Mouse (Mus musculus) heart, embryonic 11.5 days (tissue): Measurements from ENCODE around the gene Snf8. TPM values are rescaled to one million over a fixed set of nuclear protein-coding genes. Genes with fewer than 3 reads are reported as not detected.

Source experiments
- ATAC-seq: fragments of 200-750 bp; cut with Nextera tagmentation; replicated peaks from 2 replicates; pipeline ENCODE4 v1.8.0; 2017; ENCODE audit warnings: moderate library complexity; ENCODE audit not compliant: insufficient number of reproducible peaks, low FRiP score, low TSS enrichment
- H3K27ac ChIP-seq: fragments of 300-500 bp; sonication (generic); 2 replicates; pipeline ENCODE4 v1.5.1; 2014; ENCODE audit warnings: mild to moderate bottlenecking, low read depth, low read length
- H3K27me3 ChIP-seq: fragments of 300-500 bp; sonication (generic); 2 replicates; pipeline ENCODE4 v1.6.1; 2014; ENCODE audit warnings: mild to moderate bottlenecking, low read length, mixed read lengths; ENCODE audit not compliant: control insufficient read depth, insufficient read depth
- H3K36me3 ChIP-seq: fragments of 300-500 bp; sonication (generic); 2 replicates; pipeline ENCODE4 v1.6.1; 2014; ENCODE audit warnings: mild to moderate bottlenecking, low read length, moderate library complexity, mixed read lengths; ENCODE audit not compliant: control insufficient read depth, insufficient read depth
- H3K4me1 ChIP-seq: fragments of 300-500 bp; sonication (generic); 2 replicates; pipeline ENCODE4 v1.6.1; 2014; ENCODE audit warnings: low read length; ENCODE audit not compliant: control insufficient read depth, insufficient read depth
- H3K4me2 ChIP-seq: fragments of 300-500 bp; sonication (generic); 2 replicates; pipeline ENCODE4 v1.6.1; 2014; ENCODE audit warnings: mild to moderate bottlenecking, moderate library complexity
- H3K4me3 ChIP-seq: fragments of 300-500 bp; sonication (generic); 2 replicates; pipeline ENCODE4 v1.5.1; 2014; ENCODE audit warnings: low read depth, low read length
- H3K9ac ChIP-seq: fragments of 300-500 bp; sonication (generic); 2 replicates; pipeline ENCODE4 v1.6.1; 2014; ENCODE audit warnings: mild to moderate bottlenecking, low read depth, low read length, moderate library complexity
- H3K9me3 ChIP-seq: fragments of 300-500 bp; sonication (generic); replicated peaks from 2 replicates; pipeline ENCODE4 v1.6.1; 2016; ENCODE audit warnings: low read length; ENCODE audit not compliant: control insufficient read depth
- WGBS: fragments of 180-500 bp; shearing (Covaris S2); extraction: QIAGEN DNeasy Blood & Tissue Kit; methylation state at CpG from one replicate; pipeline ENCODE4 v1.1.7; 2014; ENCODE audit not compliant: insufficient replicate concordance; 5-methylcytosine and 5-hydroxymethylcytosine counted together
- polyA plus RNA-seq: library from polyadenylated mRNA; unstranded; fragments of >200 nt; fragmentation: Nextera tagmentation; extraction: Ambion mirVana; gene quantifications from 2 replicates; pipeline ENCODE4 v1.2.1, GENCODE M21; 2014

Snf8 gene
- polyA plus RNA-seq, 1 experiment from 2014 or later = 31.3 TPM

- no peaks in the 10 kb centered on the region for H3K9me3 ChIP-seq
- no peaks in the 10 kb centered on the region for H3K36me3 ChIP-seq
- no peaks in the 10 kb centered on the region for H3K27me3 ChIP-seq
- H3K9ac ChIP-seq = peak overlapping the region; percentile 98
- H3K4me2 ChIP-seq = peak overlapping the region; percentile 89
- peak overlapping the region; percentile 95 for H3K27ac ChIP-seq
- ATAC-seq = no peak
- under 1% methylated on average over 32 of the region's 32 CpGs for WGBS
- peak overlapping the region; percentile 85 for H3K4me3 ChIP-seq
- peaks cover 17% of the 10 kb centered on the region for H3K4me1 ChIP-seq
These were observed 30.5 kb upstream of the Snf8 start for GRCm38 (mm10) chr11:96003969-96004792.

DNA sequence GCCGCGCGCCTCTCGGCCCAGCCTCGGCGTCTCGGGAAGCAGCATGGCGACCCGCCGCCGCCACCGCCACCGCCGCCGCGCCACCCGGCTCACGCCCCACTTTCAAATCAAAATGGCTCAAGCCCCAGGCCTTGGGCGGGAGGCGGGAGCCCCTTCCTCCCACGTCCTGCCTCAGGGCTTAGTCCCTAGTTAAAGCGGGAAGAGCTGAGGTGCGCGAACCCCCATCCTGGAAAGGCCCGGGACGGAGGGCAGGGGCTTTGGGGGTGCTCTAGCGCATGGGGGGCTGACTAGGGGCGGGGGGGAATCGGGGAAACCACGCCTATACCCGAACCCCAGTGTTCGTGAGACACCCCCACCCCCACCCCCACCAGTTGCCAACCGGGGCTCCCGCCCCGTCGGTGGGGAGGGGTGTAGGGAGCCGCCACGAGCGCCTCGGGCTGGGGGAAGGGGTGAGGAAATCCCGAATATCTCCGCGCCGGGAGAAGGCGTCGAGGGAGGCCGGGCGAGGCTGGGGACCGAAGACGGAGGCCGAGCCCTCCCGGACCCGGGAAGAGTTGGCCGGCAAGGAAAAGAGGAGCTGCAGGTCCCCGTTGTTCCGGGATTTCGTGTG, 29.8 kb upstream of the Snf8 start:
- Histone ChIP-seq H3K9me3 (no peaks in the 10 kb centered on the region), H3K9ac (peak overlapping the region; percentile 98), H3K27me3 (no peaks in the 10 kb centered on the region), H3K4me2 (peak overlapping the region; percentile 89), H3K27ac (peak overlapping the region; percentile 95), H3K36me3 (no peaks in the 10 kb centered on the region), H3K4me1 (peaks cover 17% of the 10 kb centered on the region), H3K4me3 (peak overlapping the region; percentile 85)
- under 1% methylated on average over 56 of the region's 57 CpGs for WGBS
- peak; percentile 43 for ATAC-seq

GRCm38 (mm10) chr11:96005403-96006271, 29.0 kb upstream of the Snf8 start, which contains the start of gene Igf2bp1:
TSS of gene Igf2bp1 (minus strand) at chr11:96005940.
- Histone ChIP-seq H3K4me3 (peak within 1 kb of the TSS; percentile 85), H3K9ac (peak within 1 kb of the TSS; percentile 98), H3K27me3 (no peaks in the 10 kb centered on the region), H3K9me3 (no peaks in the 10 kb centered on the region), H3K4me1 (peaks cover 17% of the 10 kb centered on the region), H3K4me2 (peak within 1 kb of the TSS; percentile 89), H3K27ac (peak within 1 kb of the TSS; percentile 95), H3K36me3 (no peaks in the 10 kb centered on the region)
- ATAC-seq = peak; percentile 56; the same call in 1 of the 2 replicates
- WGBS = under 1% methylated on average over 67 of the region's 74 CpGs

GRCm38 (mm10) chr11:96006367-96006851, 28.3 kb upstream of the Snf8 start:
- peak overlapping the region; percentile 95 for H3K27ac ChIP-seq
- H3K9me3 ChIP-seq = no peaks in the 10 kb centered on the region
- H3K4me3 ChIP-seq = peak overlapping the region; percentile 85
- peak overlapping the region; percentile 89 for H3K4me2 ChIP-seq
- H3K4me1 ChIP-seq = peaks cover 13% of the 10 kb centered on the region
- H3K36me3 ChIP-seq = no peaks in the 10 kb centered on the region
- H3K27me3 ChIP-seq = no peaks in the 10 kb centered on the region
- 0% methylated on average over 33 of the region's 33 CpGs for WGBS
- H3K9ac ChIP-seq = peak overlapping the region; percentile 98
- ATAC-seq = peak; percentile 27

- Histone ChIP-seq H3K27me3 (no peaks in the 10 kb centered on the region), H3K36me3 (no peaks in the 10 kb centered on the region), H3K4me1 (peaks cover 11% of the 10 kb centered on the region), H3K27ac (peak overlapping the region; percentile 95), H3K9ac (peak overlapping the region; percentile 98), H3K4me3 (peak overlapping the region; percentile 85), H3K9me3 (no peaks in the 10 kb centered on the region), H3K4me2 (peak overlapping the region; percentile 89)
- WGBS = under 1% methylated on average over 60 of the region's 67 CpGs
- ATAC-seq = peak; percentile 79
These were observed 27.7 kb upstream of the Snf8 start for GRCm38 (mm10) chr11:96006852-96007515.

GRCm38 (mm10) chr11:96007516-96008235, 27.0 kb upstream of the Snf8 start:
- Histone ChIP-seq H3K4me2 (peak overlapping the region; percentile 89), H3K36me3 (no peaks in the 10 kb centered on the region), H3K27me3 (no peaks in the 10 kb centered on the region), H3K4me1 (peaks cover 7% of the 10 kb centered on the region), H3K4me3 (peak overlapping the region; percentile 85), H3K27ac (peak overlapping the region; percentile 95), H3K9ac (peak overlapping the region; percentile 98), H3K9me3 (no peaks in the 10 kb centered on the region)
- peak; percentile 15; the same call in 1 of the 2 replicates for ATAC-seq
- under 1% methylated on average over 33 of the region's 33 CpGs for WGBS

GRCm38 (mm10) chr11:96008827-96009226, 25.9 kb upstream of the Snf8 start:
- Histone ChIP-seq H3K9me3 (no peaks in the 10 kb centered on the region), H3K27ac (no peak overlapping the region), H3K27me3 (no peaks in the 10 kb centered on the region), H3K4me3 (no peak overlapping the region), H3K36me3 (no peaks in the 10 kb centered on the region), H3K9ac (no peak overlapping the region), H3K4me2 (no peak overlapping the region), H3K4me1 (peaks cover 5% of the 10 kb centered on the region; the same call in 1 of the 2 replicates)
- ATAC-seq = no peak
- 0% methylated on average over 1 of the region's 1 CpGs for WGBS
